Mouse (Mus musculus) midbrain, embryonic 16.5 days (tissue): ENCODE measurements around the gene Rhoa. TPM values are rescaled to one million over a fixed set of nuclear protein-coding genes. Genes with fewer than 3 reads are reported as not detected.
"Not testable (repeated sequence)": the region's sequence is repeated elsewhere in the genome, so short reads cannot be mapped to it uniquely, and the experiment has no call there.

Source experiments
- ATAC-seq: fragments of 200-750 bp; cut with Nextera tagmentation; 2 replicates; pipeline ENCODE4 v1.8.0; 2017; ENCODE audit warnings: moderate TSS enrichment
- H3K27ac ChIP-seq: fragments of 300-500 bp; sonication (generic); 2 replicates; pipeline ENCODE4 v1.5.1; 2014; ENCODE audit warnings: mild to moderate bottlenecking, low read length, mixed read lengths
- H3K27me3 ChIP-seq: fragments of 300-500 bp; sonication (generic); 2 replicates; pipeline ENCODE4 v1.6.1; 2014; ENCODE audit warnings: low read depth, low read length, mixed read lengths; ENCODE audit not compliant: control insufficient read depth, insufficient read depth
- H3K36me3 ChIP-seq: fragments of 300-500 bp; sonication (generic); 2 replicates; pipeline ENCODE4 v1.6.1; 2014; ENCODE audit warnings: mild to moderate bottlenecking, low read length, moderate library complexity, mixed read lengths; ENCODE audit not compliant: control insufficient read depth, insufficient read depth
- H3K4me1 ChIP-seq: fragments of 300-500 bp; sonication (generic); 2 replicates; pipeline ENCODE4 v1.6.1; 2014; ENCODE audit warnings: mild to moderate bottlenecking, low read length, mixed read lengths; ENCODE audit not compliant: control insufficient read depth, insufficient read depth
- H3K4me2 ChIP-seq: fragments of 300-500 bp; sonication (generic); 2 replicates; pipeline ENCODE4 v1.6.1; 2014; ENCODE audit warnings: mild to moderate bottlenecking, low read length, mixed read lengths
- H3K4me3 ChIP-seq: fragments of 300-500 bp; sonication (generic); 2 replicates; pipeline ENCODE4 v1.5.1; 2014; ENCODE audit warnings: low read depth, mild to moderate bottlenecking, low read length, moderate library complexity, mixed read lengths
- H3K9ac ChIP-seq: fragments of 300-500 bp; sonication (generic); 2 replicates; pipeline ENCODE4 v1.6.1; 2014; ENCODE audit warnings: low read depth, low read length, mixed read lengths
- H3K9me3 ChIP-seq: fragments of 300-500 bp; sonication (generic); replicated peaks from 2 replicates; pipeline ENCODE4 v1.6.1; 2014; ENCODE audit warnings: mild to moderate bottlenecking, low read length, mixed read lengths; ENCODE audit not compliant: control insufficient read depth, poor library complexity, severe bottlenecking
- WGBS: fragments of 180-500 bp; shearing (Covaris S2); extraction: QIAGEN DNeasy Blood & Tissue Kit; methylation state at CpG from one replicate; pipeline ENCODE4 v1.1.7; 2014; 5-methylcytosine and 5-hydroxymethylcytosine counted together
- polyA plus RNA-seq: library from polyadenylated mRNA; unstranded; fragments of >200 nt; fragmentation: Nextera tagmentation; extraction: Ambion mirVana; gene quantifications from 2 replicates; pipeline ENCODE4 v1.2.1, GENCODE M21; 2015

Rhoa gene
- polyA plus RNA-seq, 1 experiment from 2014 or later, result 273 TPM

- peaks cover 5% of the 10 kb centered on the region for H3K4me1 ChIP-seq
- no peaks in the 10 kb centered on the region for H3K9me3 ChIP-seq
- 87% methylated on average over 7 of the region's 7 CpGs for WGBS
- H3K27ac ChIP-seq, result no peak overlapping the region
- no peaks in the 10 kb centered on the region for H3K36me3 ChIP-seq
- H3K4me3 ChIP-seq, result no peak overlapping the region
- H3K27me3 ChIP-seq, result no peaks in the 10 kb centered on the region
- H3K9ac ChIP-seq, result no peak overlapping the region
- H3K4me2 ChIP-seq, result no peak overlapping the region
- ATAC-seq, result no peak
Measured at GRCm38 (mm10) chr9:108267691-108268090, 38.2 kb upstream of the Rhoa start.

GRCm38 (mm10) chr9:108268701-108269100 is 37.2 kb upstream of the Rhoa start:
- not testable (repeated sequence) for H3K4me2 ChIP-seq, H3K9ac ChIP-seq, H3K9me3 ChIP-seq, H3K36me3 ChIP-seq, ATAC-seq, H3K4me3 ChIP-seq, H3K27me3 ChIP-seq, H3K4me1 ChIP-seq, H3K27ac ChIP-seq
- WGBS, result 92% methylated on average over 6 of the region's 7 CpGs

GRCm38 (mm10) chr9:108271941-108272340 is 34.0 kb upstream of the Rhoa start:
- 49% methylated on average over 2 of the region's 2 CpGs for WGBS
- no peaks in the 10 kb centered on the region for H3K4me1 ChIP-seq

GRCm38 (mm10) chr9:108272691-108273090 is 33.2 kb upstream of the Rhoa start:
- Histone ChIP-seq H3K9me3 (no peaks in the 10 kb centered on the region), H3K27ac (no peak overlapping the region), H3K27me3 (no peaks in the 10 kb centered on the region), H3K4me2 (no peak overlapping the region), H3K4me1 (no peaks in the 10 kb centered on the region), H3K9ac (no peak overlapping the region), H3K4me3 (no peak overlapping the region), H3K36me3 (no peaks in the 10 kb centered on the region)
- 75% methylated on average over 5 of the region's 5 CpGs for WGBS
- ATAC-seq, result no peak

More at GRCm38 (mm10) chr9:108271941-108272340, 34.0 kb upstream of the Rhoa start:
- Histone ChIP-seq H3K27ac (no peak overlapping the region), H3K4me2 (no peak overlapping the region), H3K9me3 (no peaks in the 10 kb centered on the region), H3K36me3 (no peaks in the 10 kb centered on the region), H3K9ac (no peak overlapping the region), H3K4me3 (no peak overlapping the region), H3K27me3 (no peaks in the 10 kb centered on the region)
- no peak for ATAC-seq

GRCm38 (mm10) chr9:108273485-108273884 is 32.4 kb upstream of the Rhoa start:
- WGBS, result 72% methylated on average over 4 of the region's 4 CpGs
- Histone ChIP-seq H3K9me3 (no peaks in the 10 kb centered on the region), H3K27me3 (no peaks in the 10 kb centered on the region), H3K9ac (no peak overlapping the region), H3K27ac (no peak overlapping the region), H3K4me2 (no peak overlapping the region), H3K4me1 (no peaks in the 10 kb centered on the region), H3K4me3 (no peak overlapping the region), H3K36me3 (no peaks in the 10 kb centered on the region)
- no peak for ATAC-seq

- H3K4me2 ChIP-seq, result no peak overlapping the region
- no peaks in the 10 kb centered on the region for H3K9me3 ChIP-seq
- no peaks in the 10 kb centered on the region for H3K36me3 ChIP-seq
- no peak overlapping the region for H3K27ac ChIP-seq
- no peak for ATAC-seq
- H3K27me3 ChIP-seq, result no peaks in the 10 kb centered on the region
- H3K9ac ChIP-seq, result no peak overlapping the region
- no peaks in the 10 kb centered on the region for H3K4me1 ChIP-seq
- no peak overlapping the region for H3K4me3 ChIP-seq
- WGBS, result 81% methylated on average over 5 of the region's 5 CpGs
Measured at GRCm38 (mm10) chr9:108274476-108275330, 31.2 kb upstream of the Rhoa start.

GRCm38 (mm10) chr9:108275331-108275659 is 30.6 kb upstream of the Rhoa start:
- no peak overlapping the region for H3K4me2 ChIP-seq
- no peaks in the 10 kb centered on the region for H3K9me3 ChIP-seq
- H3K4me3 ChIP-seq, result no peak overlapping the region
- H3K4me1 ChIP-seq, result no peaks in the 10 kb centered on the region
- no peaks in the 10 kb centered on the region for H3K36me3 ChIP-seq
- no peaks in the 10 kb centered on the region for H3K27me3 ChIP-seq
- no peak for ATAC-seq
- 59% methylated on average over 6 of the region's 6 CpGs for WGBS
- H3K9ac ChIP-seq, result no peak overlapping the region
- H3K27ac ChIP-seq, result no peak overlapping the region

GRCm38 (mm10) chr9:108278697-108279450 is 27.1 kb upstream of the Rhoa start:
- Histone ChIP-seq H3K4me2 (no peak overlapping the region), H3K9me3 (no peaks in the 10 kb centered on the region), H3K36me3 (no peaks in the 10 kb centered on the region), H3K4me3 (no peak overlapping the region), H3K9ac (no peak overlapping the region), H3K4me1 (no peaks in the 10 kb centered on the region), H3K27ac (no peak overlapping the region), H3K27me3 (no peaks in the 10 kb centered on the region)
- no peak for ATAC-seq
- 67% methylated on average over 10 of the region's 10 CpGs for WGBS
